Mouse (Mus musculus) fat pad, adult 2 months (tissue): ENCODE results near the gene D3Ertd751e.

ENCODE experiments used
- DNase-seq: peaks from one replicate; pipeline ENCODE4 v3.0.0-alpha.2; 2011; ENCODE audit warnings: low read depth, low spot score; ENCODE audit errors: extremely low read depth

Gene D3Ertd751e

GRCm38 (mm10) chr3:41742278-41742934 is at the start of gene D3Ertd751e, which contains the start of gene Sclt1:
Gene D3Ertd751e (plus strand): TSS chr3:41742611.
Gene Sclt1 (minus strand): TSS chr3:41742514.
- DNase-seq, result peak; percentile 31

GRCm38 (mm10) chr3:41695681-41696080 is 46.7 kb upstream of the D3Ertd751e start:
- no peak for DNase-seq

DNA sequence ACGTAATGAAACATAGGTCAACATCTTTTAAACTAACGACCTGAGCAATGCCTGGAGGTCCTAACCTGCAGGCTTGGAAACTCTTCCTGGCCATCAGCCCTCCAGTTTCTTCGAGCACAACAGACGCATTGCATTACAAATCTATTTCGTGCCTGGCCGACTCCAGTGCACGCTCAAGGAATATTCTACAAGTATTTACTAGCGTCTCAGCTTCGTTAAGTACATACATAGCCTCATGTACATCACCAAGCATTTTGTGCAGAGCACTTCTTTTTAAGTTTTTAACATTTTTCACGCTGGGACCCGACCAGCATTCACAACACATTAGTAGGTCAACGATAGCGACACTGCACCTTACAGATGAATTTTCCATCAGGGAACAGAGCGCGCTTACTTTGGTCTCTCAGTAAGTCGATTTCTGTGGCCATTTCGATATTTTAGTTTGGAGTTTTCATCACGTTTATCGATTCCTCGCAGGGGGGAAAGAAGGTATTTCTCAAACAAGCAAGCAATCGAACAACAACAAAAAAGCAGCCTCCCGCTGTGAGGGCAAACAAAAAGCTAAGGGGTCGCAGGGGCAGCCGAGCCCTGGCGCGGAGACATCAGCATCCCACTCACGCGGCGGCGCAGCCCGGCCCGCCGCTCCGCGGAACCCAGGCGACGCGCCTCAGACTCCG is 672 bp upstream of the D3Ertd751e start:
- no peak for DNase-seq

DNA sequence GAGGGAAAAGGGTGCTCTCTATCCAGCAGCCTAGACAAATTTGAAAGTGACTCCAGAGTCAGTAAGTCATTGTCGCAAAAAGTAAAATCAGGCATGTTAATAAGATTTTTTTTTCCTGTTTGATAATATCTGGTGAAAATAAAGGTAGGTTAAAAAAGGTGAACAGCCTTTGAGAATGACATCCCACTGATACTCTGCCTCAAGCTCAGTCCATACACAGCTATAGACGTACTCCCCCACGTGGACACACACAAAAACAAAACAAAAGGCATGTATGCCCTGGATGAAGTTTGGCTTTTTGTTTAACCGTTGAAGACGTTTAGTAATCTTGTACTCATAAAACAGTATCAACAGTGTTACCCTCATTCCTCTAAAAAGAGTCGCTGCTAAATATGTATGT is 1.0 kb downstream of the D3Ertd751e start:
- no peak for DNase-seq

GRCm38 (mm10) chr3:41754556-41754955 is 12.1 kb downstream of the D3Ertd751e start:
- DNase-seq, result no peak

GRCm38 (mm10) chr3:41762091-41762490 is 19.7 kb downstream of the D3Ertd751e start:
- DNase-seq, result no peak

DNA sequence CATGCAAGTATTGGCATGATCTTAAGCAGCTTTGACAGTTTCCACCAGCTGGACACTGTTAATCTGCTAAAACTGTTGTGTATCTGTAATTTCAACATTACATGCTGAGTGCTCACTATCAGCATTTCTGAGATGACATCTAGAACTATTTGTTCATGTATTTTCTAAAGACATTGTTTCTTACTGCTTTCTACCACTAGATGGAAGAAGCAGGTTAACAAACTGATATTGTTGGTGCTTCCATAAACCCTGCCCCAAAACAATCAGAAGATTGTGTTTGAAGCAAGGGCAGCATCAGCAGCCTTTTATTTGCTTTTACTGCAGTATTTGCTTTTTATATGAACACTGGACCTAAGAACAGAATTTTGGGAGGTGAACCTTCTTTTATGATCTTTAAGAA is 70.0 kb downstream of the D3Ertd751e start:
- DNase-seq, result no peak
